Mouse (Mus musculus): ENCODE measurements around the gene Sox21.
A peak's percentile ranks its signal among the peaks of the same experiment; 100 is the strongest.

The Sox21 gene

DNA sequence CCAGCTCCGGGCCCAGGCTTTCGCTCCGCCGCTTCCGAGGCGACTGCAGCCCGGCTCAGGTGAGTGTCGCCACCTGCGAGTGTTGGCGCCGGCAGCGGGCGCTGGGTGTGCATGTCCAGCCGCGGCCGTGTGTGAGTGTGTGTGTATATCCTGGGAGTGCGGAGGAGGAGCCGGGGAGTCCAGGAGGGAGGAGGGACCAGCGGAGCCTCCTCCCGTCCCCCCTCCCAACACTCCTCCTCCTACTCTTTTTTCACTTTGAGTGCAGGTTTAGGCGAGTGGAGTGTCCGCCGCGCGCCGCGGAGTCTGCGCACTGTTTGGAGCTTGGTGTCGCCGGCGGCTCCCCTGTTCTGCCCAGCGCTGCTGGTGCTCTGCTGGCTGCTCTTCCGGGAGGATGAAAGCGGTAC lies at the start of gene Sox21:
Sox21 (minus strand) TSS at position 145 of the 404 bp plus-strand sequence.
- DNase-seq: peak; percentile 33

DNA sequence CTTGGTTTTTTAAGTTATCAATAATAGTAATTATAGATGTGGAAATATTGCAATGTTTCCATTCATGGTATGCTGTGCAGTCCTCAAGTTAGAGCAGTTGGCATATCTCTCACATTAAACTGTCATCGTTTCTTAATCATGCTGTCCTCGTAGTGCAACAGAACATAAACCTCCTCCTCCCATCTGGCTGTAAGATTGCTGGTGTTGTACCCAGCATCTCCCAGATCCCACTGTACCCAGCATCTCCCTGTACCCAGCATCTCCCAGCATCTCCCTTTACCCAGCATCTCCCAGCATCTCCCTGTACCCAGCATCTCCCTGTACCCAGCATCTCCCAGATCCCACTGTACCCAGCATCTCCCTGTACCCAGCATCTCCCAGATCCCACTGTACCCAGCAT lies 49.3 kb upstream of the Sox21 start:
- no peak for DNase-seq

DNA sequence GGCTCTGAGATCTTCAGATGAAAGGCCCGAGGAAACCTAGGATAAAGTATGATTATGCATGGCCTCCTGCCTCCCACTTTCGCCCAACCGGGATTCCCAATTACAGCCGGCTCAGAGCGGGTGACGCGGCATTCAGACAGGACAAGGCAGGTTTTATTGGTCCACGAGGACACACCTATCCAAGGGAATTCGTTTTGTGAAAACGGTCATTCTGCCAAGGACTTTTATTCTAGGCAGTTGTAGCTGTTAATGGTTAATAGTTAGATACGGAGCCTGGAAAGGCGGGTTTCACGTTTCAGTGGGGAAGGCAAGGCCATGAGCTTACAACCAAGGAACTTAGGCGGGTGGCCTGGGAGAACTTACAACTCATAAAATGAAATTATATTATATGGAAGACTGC lies 46.1 kb upstream of the Sox21 start:
- DNase-seq: no peak

DNA sequence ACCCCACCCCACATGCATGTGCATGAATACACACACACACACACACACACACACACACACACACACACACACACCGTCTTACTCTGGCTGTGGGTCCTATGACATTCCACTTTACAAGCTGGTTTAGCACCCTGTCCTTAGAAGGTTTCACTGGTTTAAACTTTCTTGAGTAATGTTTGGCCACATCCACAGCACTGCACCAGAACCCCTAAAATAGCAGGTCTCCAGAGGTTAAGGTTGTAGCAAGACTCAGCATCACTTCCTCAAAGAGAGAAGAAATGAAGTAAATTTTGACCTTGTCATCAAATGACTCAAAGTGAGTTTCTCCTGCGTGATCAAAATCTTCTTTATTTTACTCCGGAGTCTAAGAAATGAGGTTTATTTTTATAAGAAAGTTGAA lies 45.4 kb upstream of the Sox21 start:
- no peak for DNase-seq

DNA sequence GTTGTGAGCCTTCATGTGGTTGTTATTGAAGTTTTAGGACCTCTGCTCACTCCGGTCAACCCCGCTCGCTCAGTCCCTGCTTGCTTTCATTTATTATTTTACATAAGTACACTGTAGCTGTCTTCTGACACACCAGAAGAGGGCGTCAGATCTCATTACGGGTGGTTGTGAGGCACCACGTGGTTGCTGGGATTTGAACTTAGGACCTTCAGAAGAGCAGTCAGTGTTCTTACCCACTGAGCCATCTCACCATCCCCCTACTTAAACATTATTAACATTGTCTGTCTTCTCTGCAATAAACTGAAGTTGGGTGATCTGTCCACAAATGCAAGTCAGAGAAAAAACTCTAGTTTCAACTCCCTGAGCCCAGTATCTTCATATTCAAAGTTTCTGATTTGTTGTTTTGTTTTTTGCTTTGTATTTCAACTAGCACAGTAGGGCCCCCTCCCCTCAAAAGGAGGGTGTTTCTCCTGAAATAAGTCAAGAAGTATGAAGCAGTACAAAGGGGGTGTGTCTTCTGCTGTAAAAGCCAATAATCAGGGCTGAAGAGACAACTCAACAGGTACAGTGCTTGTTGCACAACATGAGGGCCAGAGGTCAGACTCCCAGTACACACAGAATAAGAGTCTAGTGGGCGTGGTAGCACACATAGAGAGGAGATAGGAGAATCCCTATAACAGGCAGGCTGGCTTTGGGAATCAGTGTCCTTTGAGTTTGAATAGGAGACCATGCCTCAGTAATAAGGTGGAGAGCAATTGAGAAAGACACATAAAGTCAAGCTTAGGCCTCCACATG lies 41.1 kb upstream of the Sox21 start:
- DNase-seq: peak; percentile 12

GRCm38 (mm10) chr14:118272594-118273555 lies 36.0 kb upstream of the Sox21 start:
- DNase-seq: no peak

- no peak for DNase-seq
Observed at GRCm38 (mm10) chr14:118268849-118269248, 32.0 kb upstream of the Sox21 start.

GRCm38 (mm10) chr14:118266660-118267059 lies 29.8 kb upstream of the Sox21 start, which contains the start of gene Gm9376:
Gm9376 (plus strand) TSS chr14:118266960.
- DNase-seq: no peak

DNA sequence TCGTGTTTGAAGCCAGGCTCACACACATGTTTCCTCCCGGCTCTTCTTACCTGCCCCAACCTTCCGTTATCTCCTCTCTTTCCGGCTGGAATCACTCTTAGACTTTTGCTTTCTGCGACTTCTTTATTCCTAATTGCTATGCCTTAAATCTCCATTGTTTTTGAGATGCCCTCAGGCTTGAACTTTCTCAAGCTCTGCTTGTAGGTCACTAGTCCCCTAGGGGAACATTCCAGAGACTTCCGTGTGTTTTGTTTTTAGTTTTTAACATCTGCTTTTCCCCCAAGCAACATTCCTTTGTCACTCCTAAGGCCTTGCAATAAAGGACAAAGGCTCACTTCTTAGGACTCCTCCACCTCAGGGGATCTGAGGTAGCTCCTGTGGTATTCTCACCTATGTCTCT lies 16.6 kb upstream of the Sox21 start:
- DNase-seq: no peak

DNA sequence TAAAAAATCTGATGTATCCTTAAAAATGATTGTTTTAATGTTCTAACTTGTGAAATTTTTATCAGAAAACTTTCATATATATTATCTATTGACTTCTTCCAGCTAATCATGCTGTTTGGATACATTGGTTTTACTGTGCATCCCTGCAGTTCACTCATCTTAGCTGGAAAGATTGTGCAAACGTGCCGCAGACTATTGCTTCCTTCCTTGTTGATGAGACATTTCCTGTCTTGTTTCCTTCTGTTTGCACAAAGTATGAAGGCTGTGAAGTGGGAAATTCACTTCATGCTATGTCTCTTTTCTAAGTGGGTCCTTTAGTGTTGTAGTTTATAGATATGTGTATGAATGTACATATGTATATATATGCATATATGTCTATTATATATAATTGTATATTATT lies 4.6 kb upstream of the Sox21 start:
- no peak for DNase-seq

- DNase-seq: no peak
Observed at GRCm38 (mm10) chr14:118239351-118239750, 2.5 kb upstream of the Sox21 start.

DNA sequence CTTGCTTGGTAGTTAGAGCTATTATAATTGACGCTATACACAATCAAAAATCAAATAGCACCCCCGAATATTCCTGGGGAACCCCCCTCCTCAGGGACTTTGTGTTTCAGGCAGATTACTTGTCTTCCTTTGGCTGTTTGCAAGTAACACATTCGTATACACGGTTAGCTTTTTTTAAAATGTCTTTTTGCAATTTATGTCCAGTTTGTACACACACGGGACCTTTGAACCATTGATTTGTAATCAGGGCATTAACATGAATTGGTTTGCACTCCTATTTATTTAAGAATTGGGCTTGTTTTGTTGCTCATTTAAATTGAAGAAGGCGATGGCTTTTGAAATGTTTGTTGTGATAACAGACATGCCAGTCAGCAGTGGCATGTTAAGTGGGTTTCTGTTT lies 956 bp upstream of the Sox21 start:
- DNase-seq: no peak

DNA sequence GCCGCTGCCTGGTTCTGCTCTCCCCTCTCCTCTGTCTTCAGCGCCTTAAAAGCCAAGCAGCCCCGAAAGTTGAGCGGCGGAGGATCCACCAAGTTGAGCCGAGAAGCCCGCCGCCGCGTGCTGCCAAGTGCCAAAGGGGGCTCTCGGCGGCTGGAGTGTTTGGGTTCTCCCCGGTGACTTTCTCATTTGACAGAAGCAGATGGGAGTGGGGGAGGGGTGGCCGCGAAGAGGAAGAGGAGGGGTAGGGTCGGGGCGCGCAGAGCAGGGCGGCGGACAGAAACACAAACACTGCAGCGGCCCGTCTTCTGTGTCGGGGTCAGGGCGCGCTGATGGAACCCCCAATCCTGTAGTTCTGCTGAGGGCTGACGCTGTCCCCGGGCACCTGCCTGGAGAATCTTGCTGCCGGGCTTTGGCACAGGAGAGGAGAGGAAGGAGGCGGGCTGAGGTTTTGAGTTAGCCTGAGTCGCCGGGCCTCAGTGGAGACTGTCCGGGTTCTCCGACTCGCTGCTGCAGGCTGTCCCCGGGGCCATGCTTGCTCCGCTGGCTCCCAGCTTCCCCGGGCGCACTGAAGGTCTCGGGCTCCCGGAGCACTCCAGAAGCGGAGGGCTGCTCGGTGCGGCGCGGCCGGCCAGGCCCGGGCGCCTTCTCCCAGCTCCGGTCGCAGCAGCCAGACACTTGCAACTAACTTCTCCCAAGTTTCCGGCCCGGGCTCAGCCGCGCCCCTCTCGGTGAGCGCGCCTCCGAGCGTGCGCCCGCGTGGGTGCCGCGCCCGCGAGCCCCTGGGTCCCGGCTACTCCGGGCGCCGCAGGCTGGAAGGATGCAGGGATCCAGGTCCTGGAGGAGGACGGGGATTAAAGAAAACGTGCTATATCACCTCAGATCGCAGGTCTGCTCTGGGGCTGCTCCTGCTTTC lies 601 bp downstream of the Sox21 start:
- DNase-seq: peak; percentile 9

GRCm38 (mm10) chr14:118235361-118235972 lies 1.4 kb downstream of the Sox21 start:
- DNase-seq: peak; percentile 15

GRCm38 (mm10) chr14:118234541-118235210 lies 2.2 kb downstream of the Sox21 start:
- no peak for DNase-seq

DNA sequence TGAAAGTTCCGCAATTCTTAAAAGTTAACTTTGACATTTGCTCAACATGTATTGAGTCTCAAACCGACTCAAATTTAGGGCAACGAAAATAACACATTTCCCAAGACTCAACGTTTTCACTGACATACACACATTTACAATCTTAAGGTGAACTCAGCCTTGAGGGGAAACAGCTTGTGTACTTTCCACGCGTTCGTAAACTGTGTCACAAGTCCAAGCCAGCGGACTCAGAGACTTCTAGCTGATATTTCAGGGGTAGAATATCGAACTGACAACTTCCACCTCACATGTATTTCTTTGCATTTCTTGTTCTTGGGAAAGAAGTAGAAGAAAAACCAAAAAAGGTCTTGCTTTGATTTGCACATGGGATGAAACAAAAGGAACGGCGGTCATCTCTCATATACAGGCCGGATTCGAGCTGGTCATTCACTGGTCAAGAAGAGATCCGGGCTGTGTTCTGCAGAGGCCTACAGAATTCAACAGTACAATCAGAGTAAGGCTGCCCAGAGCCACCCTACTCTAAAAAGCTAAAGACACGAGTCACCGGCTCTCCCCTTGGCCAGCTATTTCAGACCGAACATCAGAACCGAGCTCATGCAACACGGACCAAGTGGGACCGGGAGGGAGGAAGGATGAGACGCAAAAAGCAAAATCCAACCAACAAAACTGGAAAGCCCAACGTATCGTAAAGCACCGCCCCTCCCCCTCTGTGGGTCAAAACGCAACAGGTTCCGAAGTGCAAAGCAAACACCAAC lies 2.9 kb downstream of the Sox21 start:
- DNase-seq: no peak

DNA sequence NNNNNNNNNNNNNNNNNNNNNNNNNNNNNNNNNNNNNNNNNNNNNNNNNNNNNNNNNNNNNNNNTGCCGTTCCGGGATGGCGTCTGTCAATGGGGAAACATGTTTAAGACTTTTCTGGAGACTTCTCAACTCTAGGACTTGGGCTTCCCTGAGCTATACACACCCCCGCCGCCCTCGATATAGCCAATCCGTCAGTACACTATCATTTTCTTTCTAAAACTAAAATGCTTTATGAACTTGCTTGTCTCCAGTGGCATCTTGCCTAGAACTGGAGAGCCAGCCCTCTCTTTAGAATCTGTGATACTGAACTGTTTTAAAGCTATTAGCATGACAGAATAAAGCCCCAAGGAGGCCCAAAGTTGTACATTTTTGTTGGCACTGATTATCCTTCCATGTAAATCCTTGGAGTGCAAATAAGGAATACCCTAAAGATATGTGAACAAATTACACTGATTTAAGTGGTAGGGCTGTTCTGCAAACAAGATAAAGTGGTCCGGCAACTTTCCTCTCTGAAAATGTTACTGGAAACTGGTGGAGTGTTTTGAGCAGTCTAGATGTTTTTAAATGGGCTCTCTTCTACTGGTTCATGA lies 4.4 kb downstream of the Sox21 start:
- DNase-seq: no peak

GRCm38 (mm10) chr14:118226471-118227155 lies 10.2 kb downstream of the Sox21 start:
- DNase-seq: no peak

- DNase-seq: no peak
Observed at GRCm38 (mm10) chr14:118225911-118226310, 10.9 kb downstream of the Sox21 start.
